Comparison of ENCODE assay signal across 18 mouse cellular contexts in the genomic region with DNA sequence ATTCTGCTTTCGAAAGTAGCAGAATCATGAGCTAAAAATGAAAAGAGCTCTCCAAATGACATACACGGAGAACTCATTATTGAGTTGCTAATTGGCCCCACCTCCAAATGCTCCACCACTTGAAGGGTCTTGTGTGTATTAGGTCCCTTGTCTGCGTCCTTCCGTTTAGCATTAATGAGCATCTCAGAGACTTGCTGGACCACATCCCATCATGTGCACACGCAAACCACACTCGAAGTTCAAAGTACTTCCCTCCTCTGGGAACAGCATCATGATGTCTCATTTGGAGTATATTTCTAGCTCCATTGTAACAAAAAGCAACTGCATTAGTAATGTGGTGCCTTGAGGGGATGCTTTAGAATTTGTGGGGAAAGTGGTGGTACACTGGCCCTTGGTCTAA.
"Had no signal": no experiment of that assay in that cellular context is flagged by ENCODE, and none has a peak within 500 bp of the region (broad histone marks: within the 10 kb centered on the region; RNA-seq: fewer than 3 reads in every experiment).

No protein-coding gene starts in this region.

- H3K4me3 ChIP-seq: liver, embryonic 13.5 days; liver, embryonic 15.5 days; lung, embryonic 15.5 days; megakaryocyte, embryonic 14.5 days; midbrain, embryonic 12.5 days; neural tube, embryonic 12.5 days; stomach, embryonic 15.5 days had no signal

- H3K27ac ChIP-seq: liver, embryonic 13.5 days; liver, embryonic 15.5 days; lung, embryonic 15.5 days; macrophage; midbrain, embryonic 12.5 days; neural tube, embryonic 12.5 days; stomach, embryonic 15.5 days; stomach, postnatal 0 days had no signal

- H3K9ac ChIP-seq: liver, embryonic 13.5 days; liver, embryonic 15.5 days; liver, postnatal 0 days; lung, embryonic 15.5 days; midbrain, embryonic 12.5 days; neural tube, embryonic 12.5 days; stomach, embryonic 15.5 days had no signal

- H3K4me2 ChIP-seq: liver, embryonic 13.5 days; liver, embryonic 15.5 days; lung, embryonic 15.5 days; midbrain, embryonic 12.5 days; neural tube, embryonic 12.5 days; stomach, embryonic 15.5 days had no signal

- H3K36me3 ChIP-seq: liver, embryonic 13.5 days; liver, embryonic 15.5 days; lung, embryonic 15.5 days; midbrain, embryonic 12.5 days; neural tube, embryonic 12.5 days; stomach, embryonic 15.5 days had no signal

- H3K4me1 ChIP-seq: liver, embryonic 13.5 days; liver, embryonic 15.5 days; lung, embryonic 15.5 days; megakaryocyte, embryonic 14.5 days; midbrain, embryonic 12.5 days; neural tube, embryonic 12.5 days; stomach, embryonic 15.5 days had no signal

- H3K27me3 ChIP-seq: liver, embryonic 13.5 days; liver, embryonic 15.5 days; lung, embryonic 15.5 days; megakaryocyte, embryonic 14.5 days; midbrain, embryonic 12.5 days; neural tube, embryonic 12.5 days; stomach, embryonic 15.5 days had no signal

- DNase-seq: liver, embryonic 13.5 days; liver, postnatal 0 days; lung, adult 2 months; lung, postnatal 14 days; lung, postnatal 36 days; right cerebral cortex, postnatal 14 days; thymus, adult 2 months; thymus, postnatal 25 days; thymus, postnatal 4 days had no signal

- ATAC-seq: liver, postnatal 0 days; lung, postnatal 0 days had no signal

- H3K9me3 ChIP-seq: liver, embryonic 13.5 days; liver, embryonic 15.5 days; lung, embryonic 15.5 days; megakaryocyte, embryonic 14.5 days; midbrain, embryonic 12.5 days; neural tube, embryonic 12.5 days; stomach, embryonic 15.5 days had no signal
